Mouse (Mus musculus) gastrocnemius, postnatal 36 days (tissue): ENCODE data around the gene H2-M3. TPM values are rescaled to one million over a fixed set of nuclear protein-coding genes. Genes with fewer than 3 reads are reported as not detected.

Experiments used
- total RNA-seq, 2 experiments: library from RNA; stranded (reverse); gene quantifications; 2 replicates each; pipeline ENCODE4 v1.2.3; 2021

The H2-M3 gene
- total RNA-seq, 2 experiments from 2014 or later, result 0.81 to 0.94 TPM

Other genes starting within 250 kb of the H2-M3 start
- not detected for gene Mog, start 246.8 kb upstream of the H2-M3 start, total RNA-seq
- gene Gabbr1, start 224.3 kb upstream of the H2-M3 start, total RNA-seq, result 1 to 10 TPM; 8.0 to 8.1 TPM
- not detected for gene Olfr90, start 181.7 kb upstream of the H2-M3 start, total RNA-seq
- gene Olfr91, start 171.9 kb upstream of the H2-M3 start, total RNA-seq, result not detected
- not detected for gene Olfr92, start 150.1 kb upstream of the H2-M3 start, total RNA-seq
- not detected for gene Olfr93, start 108.7 kb upstream of the H2-M3 start, total RNA-seq
- under 1 TPM in 1 of 2 experiments, not detected in 1; 0.28 TPM for gene Ubd, start 76.3 kb upstream of the H2-M3 start, total RNA-seq
- gene Olfr94, start 69.2 kb upstream of the H2-M3 start, total RNA-seq, result not detected
- gene Olfr95, start 57.1 kb upstream of the H2-M3 start, total RNA-seq, result not detected
- gene Olfr96, start 50.1 kb upstream of the H2-M3 start, total RNA-seq, result not detected
- gene Olfr97, start 32.9 kb upstream of the H2-M3 start, total RNA-seq, result not detected
- gene Olfr98, start 6.5 kb upstream of the H2-M3 start, total RNA-seq, result not detected
- gene Olfr99, start 13.2 kb downstream of the H2-M3 start, total RNA-seq, result not detected
- gene Olfr101, start 34.1 kb downstream of the H2-M3 start, total RNA-seq, result not detected
- not detected for gene Olfr102, start 46.8 kb downstream of the H2-M3 start, total RNA-seq
- not detected for gene Olfr103, start 69.5 kb downstream of the H2-M3 start, total RNA-seq
- not detected for gene Olfr104-ps, start 89.4 kb downstream of the H2-M3 start, total RNA-seq
- not detected for gene Olfr105-ps, start 108.8 kb downstream of the H2-M3 start, total RNA-seq
- gene Olfr106-ps, start 120.2 kb downstream of the H2-M3 start, total RNA-seq, result not detected
- not detected for gene Olfr107, start 129.0 kb downstream of the H2-M3 start, total RNA-seq
- gene Olfr108, start 175.3 kb downstream of the H2-M3 start, total RNA-seq, result not detected
- not detected for gene Olfr109, start 188.7 kb downstream of the H2-M3 start, total RNA-seq
- gene H2-M2, start 213.3 kb downstream of the H2-M3 start, total RNA-seq, result not detected
- gene Olfr110, start 222.2 kb downstream of the H2-M3 start, total RNA-seq, result not detected
- gene Olfr111, start 237.8 kb downstream of the H2-M3 start, total RNA-seq, result not detected